Mouse (Mus musculus) frontal cortex, postnatal 10 days (tissue): ENCODE measurements at regions not wholly inside any gene's neighbourhood (a gene's known extent, or its start where the extent isn't known, plus 50 kb on each side); places are given as distances from the start of the nearest gene placed in this dataset.

Source experiments
- DNase-seq, 2 experiments: peaks; one replicate each; pipeline ENCODE4 v3.0.0; 2022; ENCODE audit warnings: low spot score in 2 of 2, mixed read lengths in 1 of 2

DNA sequence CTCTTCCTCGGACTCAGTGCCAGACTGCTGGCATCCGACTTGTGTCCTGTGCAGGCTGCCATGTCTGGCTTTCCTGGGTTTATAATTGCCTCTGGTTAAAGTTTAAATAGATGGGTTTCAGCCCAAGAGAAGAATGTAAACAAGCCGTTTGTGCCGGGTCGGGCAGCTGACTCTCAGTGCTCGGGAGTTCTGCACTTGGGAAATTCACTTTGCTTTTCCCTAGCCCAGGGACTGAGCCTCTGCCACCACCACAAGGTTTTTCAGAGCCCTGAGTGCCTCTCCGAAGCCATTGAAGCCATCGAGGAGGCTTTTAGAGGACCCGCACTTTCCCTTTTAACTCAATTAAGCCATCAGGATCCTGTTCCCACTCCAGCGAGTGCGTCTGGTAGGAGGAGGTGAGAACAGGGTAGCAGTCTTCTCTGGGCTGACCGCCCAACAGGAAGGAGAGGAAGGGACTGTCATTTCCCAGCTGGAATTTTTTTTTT lies 80.8 kb upstream of the Mkln1 start:
- DNase-seq = no peak

DNA sequence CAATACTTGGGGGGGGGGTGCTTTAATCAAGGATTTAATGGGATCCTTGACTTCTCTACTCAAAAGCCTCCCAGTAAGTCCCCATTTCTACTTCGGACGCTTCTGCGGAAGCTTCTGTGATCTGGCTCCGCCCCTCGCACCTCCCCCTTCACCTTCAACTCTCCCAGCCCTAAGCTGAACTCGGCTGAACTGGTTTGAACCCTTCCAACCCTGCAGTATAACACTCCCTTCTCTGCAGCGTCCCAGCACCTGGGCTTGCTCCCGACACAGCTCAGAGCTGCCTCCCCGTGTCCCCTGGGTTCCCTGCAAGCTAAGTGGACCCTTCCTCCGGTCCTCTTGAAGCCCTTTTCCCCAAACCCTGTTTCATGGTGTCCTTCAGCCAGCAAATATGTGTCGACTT lies 80.0 kb upstream of the Mkln1 start:
- no peak for DNase-seq

DNA sequence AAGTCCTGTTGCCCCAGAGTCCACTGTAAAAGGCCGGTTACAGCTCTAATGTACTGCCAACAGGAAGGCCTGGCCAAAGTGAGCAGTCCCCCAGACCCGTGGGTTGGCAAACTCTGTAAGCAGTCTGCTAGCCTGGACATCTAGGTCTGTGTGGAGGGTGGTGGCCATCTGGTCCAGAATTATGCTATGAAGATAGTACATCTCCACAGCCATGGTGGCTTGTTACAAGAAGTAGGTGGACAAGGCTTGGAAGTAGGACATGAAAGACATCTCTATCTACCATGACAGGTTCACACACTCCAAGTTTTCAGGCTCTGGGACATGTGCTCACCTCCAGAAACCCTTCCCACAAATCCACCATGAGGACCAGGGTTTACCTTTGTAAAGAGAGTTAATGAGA lies 79.1 kb upstream of the Mkln1 start:
- no peak for DNase-seq

DNA sequence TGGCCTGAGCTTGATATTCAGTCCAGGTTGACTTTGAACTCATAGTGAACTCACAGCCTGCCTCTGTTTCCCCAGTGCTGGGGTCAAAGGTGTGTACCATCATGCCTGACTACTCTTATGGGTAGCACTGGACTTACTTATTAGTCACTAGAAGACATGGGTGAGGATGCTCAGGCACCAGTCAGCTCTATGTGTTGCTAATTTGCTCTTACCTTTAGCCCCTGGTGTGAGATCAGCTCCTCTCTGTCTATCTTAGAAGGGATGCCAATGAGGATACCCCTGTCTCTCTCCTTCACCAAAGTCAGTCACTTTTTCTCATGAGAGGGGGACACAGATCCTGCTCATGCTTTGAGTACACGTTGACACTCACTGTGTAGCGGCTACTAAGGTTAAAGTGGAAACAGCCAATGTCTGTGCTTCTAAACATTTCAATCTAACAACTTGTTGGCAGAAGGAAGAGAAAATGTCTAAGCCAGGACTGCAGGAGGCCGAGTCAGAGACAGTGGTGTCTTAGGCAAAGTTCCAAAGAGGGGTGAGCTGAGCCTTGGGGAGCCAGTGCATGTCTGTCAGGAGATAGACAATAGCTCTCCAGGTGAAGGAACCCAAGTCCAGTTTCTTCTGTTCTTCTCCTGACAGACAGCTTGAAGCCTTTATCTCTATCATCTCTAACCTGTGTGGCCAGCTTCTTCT lies 78.2 kb upstream of the Mkln1 start:
- DNase-seq = no peak

DNA sequence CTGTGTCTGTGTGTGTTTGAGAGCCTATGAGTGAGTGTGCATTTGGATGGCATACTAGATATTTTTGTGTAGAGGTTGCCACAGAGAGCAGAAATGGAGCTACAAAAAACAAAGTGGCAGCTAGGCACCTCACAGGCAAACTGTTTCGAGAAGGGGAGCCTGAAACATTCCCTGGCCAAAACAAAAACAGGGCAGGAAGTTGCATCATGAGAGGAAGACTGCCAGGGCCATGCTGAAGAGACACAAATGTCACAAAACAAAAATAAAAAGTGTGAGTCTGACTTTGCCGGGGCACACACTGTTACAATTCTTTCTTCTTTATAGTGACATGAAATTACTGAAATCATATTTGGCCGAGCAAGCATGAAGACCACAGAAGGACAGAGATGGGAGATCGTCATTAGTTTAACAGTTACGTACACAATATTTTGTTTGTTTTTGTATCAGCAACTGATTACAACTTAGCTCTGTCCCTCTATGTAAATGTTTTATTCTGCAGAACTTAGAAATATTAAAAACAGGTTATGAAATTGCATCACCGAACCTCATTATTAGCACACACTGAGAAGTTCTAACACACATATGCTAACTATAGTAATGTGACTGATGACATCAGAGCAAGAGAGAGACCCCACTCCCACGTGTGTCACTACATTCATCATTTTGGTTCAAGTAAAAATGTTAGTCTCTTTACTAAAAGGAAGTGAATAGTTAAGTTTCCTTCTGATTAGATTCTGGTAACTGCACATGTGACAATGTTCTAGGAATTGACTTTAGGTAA lies 77.3 kb upstream of the Mkln1 start:
- no peak for DNase-seq

DNA sequence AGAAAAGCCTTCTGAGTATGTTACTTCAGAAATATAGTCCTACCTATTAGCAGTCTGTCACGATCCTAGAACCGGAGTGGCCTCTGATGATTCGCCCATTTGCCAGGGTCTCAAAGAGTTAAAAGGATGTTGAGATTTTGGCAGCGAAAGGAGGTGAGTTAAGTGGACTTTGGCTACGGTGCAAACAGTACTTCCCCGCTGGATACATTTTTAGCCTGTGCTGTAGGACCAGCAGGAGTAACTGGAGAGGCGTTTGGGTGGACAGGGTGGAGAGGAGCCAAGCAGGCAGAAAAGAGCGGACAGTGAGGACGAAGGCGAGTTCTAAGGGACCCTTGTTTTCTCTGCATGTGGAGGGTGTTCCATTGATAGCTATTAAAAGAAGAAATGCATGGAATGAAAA lies 76.6 kb upstream of the Mkln1 start:
- no peak for DNase-seq

DNA sequence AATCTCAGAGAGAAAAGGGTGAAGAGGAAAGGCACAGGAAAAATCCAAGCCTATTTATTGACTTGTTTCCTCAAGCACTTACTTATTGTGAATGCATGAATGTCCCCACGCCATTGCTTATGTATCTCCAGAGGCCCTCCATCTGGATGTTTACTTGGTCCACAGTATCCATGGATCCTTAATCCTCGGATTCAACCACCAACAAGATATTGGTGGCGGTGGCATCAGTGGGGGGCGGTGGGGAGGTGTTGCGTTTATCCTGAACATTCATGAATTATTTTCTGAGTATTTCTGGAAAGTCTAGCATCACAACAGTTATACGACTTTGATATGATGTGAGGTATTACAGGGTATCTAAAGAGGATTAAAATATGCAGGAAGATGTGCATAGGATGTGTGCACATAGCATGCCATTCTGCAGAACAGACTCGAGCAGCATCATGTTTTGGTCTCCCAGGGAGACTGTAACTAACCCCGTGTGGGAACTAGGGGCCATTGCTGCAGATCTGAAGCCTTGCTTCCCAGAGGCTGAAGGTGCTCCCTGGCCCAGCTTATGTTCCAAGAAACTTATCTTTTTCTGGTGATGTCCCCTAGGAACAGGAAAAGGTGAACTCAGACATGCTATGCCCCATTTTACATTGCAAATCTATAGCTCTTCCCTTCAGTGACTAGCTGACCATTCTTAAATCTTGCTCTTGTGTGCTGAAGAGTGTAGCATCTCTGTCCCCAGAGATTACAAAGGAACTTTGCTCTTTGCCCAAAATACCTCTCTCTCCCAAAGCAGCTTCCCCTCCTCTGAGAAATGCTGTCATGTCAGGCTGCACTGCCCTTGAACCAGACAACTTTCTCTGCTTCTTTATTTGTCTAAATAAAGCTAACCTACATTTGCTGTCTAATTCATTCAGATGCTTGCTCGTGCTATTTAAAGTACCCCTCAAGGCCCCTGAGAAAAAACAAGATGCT lies 75.0 kb upstream of the Mkln1 start:
- no peak for DNase-seq

DNA sequence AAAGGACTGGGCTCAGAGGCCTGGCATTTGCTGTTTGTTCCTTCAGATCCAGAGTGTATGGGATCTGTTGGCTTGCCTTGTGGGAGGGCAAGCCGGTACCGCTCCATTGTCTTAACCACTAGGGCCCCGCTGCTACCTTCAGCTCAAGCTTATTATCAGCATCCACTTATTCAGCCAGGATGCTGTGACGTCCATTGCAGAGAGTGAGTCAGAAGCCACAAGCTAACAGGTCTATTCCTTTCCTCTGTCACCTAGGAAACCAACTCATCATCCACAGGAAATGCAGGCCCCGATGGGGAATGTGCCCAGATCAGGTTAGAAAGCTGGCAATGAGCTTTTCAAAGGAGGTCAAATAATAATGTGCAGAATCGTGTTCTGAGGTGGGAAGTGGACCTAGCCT lies 73.8 kb upstream of the Mkln1 start:
- DNase-seq = no peak

DNA sequence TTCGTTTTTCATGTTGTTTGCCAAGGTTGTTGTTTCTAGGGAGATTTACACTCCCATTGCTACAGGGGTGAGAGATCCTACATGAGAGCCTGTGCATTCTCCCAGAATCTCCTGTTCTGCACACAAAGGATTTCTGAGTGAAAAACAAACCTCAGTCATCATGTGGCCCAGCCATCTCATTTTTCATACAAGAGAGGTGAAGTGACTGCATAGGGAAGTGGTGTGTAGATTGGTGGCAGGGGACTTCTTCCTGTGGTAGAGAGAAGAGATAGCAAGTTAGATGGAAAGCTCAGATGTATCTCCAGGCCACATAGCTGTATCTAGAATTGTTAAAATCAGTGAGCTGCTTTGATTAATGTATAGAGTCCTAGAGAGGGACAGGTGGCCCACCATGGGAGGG lies 72.9 kb upstream of the Mkln1 start:
- DNase-seq = no peak

DNA sequence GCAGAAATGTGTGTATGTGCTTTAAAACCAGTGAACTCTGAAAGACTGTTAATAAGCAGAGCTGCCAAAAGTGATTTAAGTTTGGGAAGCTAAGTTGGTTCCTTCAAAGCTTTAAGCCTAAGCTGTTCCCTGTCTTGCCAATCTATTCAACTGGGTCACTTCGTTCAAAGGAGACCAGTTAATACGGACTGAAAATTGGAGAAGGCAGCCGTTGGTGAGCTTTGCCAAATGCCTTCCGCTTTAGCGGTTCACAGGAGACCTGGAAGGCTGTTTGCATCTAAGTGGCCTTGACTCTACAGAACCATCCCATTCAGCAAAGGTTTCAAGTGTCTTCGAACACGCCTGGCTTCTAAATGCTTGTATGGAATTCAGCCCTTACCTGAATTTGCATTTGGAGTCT lies 68.2 kb upstream of the Mkln1 start:
- no peak for DNase-seq

DNA sequence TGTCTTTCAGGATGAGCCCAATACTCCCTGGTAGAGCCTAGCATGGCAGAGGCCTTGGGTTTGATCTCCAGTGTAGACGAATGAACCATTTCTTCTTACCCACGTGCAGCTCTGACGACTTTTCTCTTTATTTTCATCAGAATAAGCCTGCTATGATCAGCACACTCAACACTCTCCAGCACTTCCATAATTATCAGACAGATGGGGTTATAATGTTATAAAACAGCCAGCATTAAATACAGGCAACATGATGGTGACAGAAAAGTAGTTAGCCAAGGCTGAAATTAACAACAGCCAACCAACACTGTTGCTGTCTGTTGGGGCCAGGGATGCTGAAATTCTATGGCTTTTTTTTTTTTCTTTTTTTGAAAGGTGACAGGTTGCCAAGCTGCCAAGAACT lies 67.7 kb upstream of the Mkln1 start:
- no peak for DNase-seq

DNA sequence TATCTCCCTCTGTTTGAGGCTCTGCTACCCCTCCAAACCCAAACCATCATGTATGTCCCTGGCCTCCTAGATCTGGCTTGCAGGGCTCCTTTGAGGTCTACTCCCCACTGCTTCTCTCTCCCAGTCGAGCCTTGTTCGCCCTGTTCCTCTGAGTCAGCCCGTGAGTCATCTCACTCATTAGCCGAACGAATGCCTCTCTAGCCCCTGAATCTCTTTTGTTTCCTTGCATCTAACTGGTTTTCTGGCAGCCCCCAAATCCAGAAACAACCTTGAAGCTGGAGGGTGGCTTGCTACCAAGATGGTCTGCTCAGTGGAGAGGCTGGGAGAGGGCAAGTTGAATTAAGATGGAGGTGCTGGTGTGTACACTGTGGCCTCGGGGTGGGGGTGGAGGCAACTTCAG lies 66.3 kb upstream of the Mkln1 start:
- DNase-seq = no peak

DNA sequence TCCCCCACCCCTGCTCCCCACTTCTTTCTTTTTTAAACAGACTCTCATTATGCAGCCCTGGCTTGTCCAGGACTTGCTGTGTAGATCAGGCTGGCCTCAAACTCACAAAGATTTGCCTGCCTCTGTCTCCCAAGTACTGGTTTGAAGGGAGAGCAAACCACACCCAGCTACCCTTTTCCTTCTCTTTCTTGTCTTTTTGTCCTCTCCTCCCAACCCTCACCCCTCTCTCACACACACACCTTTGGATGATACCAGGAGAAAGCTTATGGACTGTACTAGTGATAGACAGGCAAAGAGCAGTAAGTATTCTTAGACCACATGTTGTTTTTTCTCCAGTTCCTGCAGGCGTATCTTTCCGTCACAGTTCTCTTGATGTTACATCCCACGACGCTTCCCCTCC lies 65.8 kb upstream of the Mkln1 start:
- no peak for DNase-seq

DNA sequence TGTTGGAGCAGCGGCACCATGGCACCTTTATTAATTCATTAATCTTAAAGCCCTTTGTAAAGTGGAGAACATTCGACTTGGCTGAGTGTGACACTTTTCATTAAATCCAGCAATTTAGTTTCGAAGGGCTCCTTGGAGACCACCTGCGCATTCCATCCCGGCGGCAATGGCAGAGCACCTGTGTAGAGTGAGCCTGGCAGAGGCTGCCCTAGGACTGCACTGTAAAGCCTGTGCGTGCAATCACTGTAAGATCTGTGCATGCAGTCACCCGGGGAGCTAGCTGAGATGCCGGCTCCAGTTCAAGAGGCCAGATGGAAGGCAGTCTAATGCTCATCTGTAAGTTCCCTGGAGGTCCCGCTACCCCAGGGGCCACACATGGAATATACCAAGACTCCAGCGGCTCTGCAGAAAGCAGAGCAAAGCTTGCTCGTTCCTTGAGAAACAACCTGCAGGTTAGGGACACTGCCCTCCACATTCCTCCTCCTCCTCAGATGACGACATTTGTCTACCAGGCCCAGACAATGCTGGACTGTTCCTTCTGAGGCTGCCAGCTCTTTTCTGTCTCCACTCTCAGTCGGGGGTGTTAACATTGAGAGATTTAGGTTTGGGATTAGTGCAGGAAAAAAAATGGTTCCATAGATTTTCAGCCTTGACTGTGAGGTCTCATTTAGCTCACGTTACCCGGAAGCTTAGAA lies 65.2 kb upstream of the Mkln1 start:
- DNase-seq = no peak

DNA sequence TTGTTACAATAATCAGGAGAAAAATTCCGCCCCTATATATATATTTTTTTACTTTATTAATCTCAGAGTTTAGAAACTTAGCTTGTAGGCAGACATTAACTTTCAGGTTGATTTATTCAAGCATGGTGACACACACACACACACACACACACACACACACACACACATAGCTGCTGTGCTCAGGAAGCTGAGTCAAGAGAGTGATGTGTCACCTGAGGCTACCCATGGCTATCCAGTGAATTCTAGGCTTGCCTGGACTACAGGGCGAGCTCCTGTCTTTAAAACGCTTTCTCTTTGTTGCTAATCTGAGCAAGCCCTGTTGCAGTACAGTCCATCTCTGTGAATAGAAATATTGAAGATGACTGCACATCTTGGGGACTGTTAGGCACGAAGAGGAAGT lies 64.4 kb upstream of the Mkln1 start:
- DNase-seq = no peak

DNA sequence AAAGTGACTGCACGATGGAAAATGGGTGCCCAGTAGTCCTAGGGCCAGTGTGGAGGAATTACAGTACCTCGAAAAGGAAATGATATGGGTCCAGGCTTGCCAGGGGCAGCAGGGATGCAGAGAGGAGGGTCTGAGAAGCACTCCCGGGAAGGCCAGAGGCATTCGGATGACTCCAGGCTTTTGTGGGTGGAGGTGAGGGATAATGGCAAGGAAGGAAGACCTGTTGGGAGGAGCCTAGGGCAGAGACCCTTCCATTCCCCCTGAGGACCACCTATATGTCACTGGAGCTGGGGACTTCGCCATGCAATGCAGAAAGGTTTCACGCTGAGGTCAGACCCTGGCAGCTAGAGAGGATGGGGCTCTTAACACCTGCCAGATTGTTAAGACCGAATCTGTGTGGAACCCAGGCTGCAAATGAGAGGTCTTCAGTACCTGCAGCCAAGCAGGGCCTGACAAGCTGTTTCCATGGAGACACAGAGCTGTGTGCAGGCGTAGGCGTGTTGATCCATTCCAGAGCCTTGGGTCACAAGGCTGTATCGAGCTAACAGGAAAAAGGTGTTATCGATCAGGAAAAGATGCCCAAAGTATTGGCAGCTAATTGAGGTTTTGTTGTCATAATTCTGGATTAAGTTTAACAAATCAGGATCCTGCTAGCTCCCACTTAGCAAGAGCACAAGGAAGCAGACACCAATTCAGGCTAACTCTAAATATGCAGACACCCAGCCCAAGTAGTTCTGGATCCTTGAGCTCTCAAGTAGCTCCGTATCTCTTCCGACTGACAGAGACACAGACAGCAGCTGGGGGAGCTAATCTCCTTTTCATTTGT lies 59.2 kb upstream of the Mkln1 start:
- no peak for DNase-seq

DNA sequence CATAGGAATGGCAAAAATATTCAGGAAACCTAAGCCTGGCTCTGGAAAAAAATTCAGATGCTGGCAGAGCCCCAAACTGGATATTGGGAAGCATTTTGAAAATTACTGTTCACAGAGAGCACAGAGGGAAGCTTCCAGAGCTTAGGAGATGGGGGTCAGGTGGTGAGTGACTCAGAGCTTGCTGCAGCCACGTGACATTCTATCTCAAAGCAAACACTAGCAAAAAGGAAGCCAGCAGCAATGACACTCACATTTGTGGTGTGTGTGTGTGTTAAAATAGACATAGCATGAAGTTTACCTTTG lies 58.6 kb upstream of the Mkln1 start:
- no peak for DNase-seq

DNA sequence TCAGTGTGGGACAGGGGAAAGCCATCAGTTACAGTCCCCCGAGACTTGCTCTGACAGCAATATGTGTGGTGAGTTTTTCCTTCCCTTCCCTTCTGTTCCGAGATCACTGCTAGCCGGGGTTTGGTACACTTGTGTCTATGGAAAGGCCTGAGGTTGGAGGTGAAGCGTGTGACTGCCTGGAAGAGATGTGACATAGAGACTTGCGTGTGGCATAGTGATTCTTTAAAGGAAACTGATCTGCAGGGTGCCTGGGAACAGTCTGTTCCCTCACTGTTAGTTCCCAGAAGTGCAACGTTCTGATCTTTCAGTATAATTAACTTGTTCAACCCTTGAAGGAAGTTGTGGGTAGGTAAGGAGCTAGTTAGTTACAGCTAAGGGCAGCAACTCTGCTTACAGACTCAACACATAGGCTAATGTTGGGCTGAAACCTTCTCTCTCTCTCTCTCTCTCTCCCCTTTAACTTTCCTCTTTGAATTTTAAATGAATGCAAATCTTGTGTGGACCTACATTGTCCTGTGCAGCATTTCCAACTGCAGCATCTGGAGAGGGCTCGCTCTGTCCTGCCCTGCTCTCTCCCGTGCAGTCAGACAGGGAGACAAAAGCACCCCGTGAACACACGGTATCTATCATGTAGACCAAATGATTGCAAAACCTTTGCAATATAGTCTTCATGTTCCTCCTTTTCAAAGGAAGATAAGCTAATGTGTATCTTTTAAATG lies 53.0 kb upstream of the Mkln1 start:
- DNase-seq = no peak

DNA sequence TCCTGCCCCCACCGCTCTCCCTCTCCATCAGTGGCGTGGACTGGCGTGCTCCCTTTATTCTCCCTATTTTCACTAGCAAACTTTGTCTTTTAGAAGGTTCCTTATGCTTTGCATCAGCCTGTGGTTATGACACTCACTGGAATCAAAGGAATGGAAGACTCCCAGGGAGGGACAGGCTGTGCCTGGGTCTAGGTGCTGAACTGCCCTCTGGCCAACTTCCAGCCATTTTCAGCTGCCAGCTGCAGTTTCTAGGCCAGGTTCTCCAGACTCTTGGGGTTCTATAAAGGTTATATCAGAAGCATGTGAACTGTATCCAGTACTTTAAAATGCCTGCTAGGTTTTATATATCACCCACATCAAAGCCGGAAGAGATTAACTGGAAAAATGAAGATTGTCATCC lies 50.2 kb upstream of the Mkln1 start:
- DNase-seq = no peak
